Mouse (Mus musculus) kidney, postnatal 4 days (tissue): ENCODE measurements around the gene Fam207a.

ENCODE experiments used
- DNase-seq, 2 experiments: peaks; one replicate each; pipeline ENCODE4 v3.0.0; 2021; ENCODE audit warnings: mixed read lengths in 2 of 2

Fam207a gene

GRCm38 (mm10) chr10:77515385-77516348 lies at the start of gene Fam207a:
Gene Fam207a, minus strand, starts transcription at chr10:77515785.
- peak; percentile 94 to 97 for DNase-seq

- DNase-seq: no peak
Measured at GRCm38 (mm10) chr10:77565005-77565404, 49.4 kb upstream of the Fam207a start.

- DNase-seq: no peak
Measured at GRCm38 (mm10) chr10:77561508-77561907, 45.9 kb upstream of the Fam207a start.

- no peak for DNase-seq
Measured at GRCm38 (mm10) chr10:77560830-77561229, 45.2 kb upstream of the Fam207a start.

- DNase-seq: no peak
Measured at GRCm38 (mm10) chr10:77560090-77560489, 44.5 kb upstream of the Fam207a start.

- DNase-seq: peak in 1 of 2 experiments; percentile 19
Measured at GRCm38 (mm10) chr10:77557641-77558040, 42.1 kb upstream of the Fam207a start.

GRCm38 (mm10) chr10:77556631-77557030 lies 41.0 kb upstream of the Fam207a start:
- DNase-seq: no peak

GRCm38 (mm10) chr10:77554918-77555317 lies 39.3 kb upstream of the Fam207a start:
- no peak for DNase-seq

GRCm38 (mm10) chr10:77553285-77553684 lies 37.7 kb upstream of the Fam207a start:
- DNase-seq: no peak

GRCm38 (mm10) chr10:77552162-77552561 lies 36.6 kb upstream of the Fam207a start:
- no peak for DNase-seq

GRCm38 (mm10) chr10:77550874-77551273 lies 35.3 kb upstream of the Fam207a start:
- DNase-seq: no peak

- no peak for DNase-seq
Measured at GRCm38 (mm10) chr10:77548576-77548975, 33.0 kb upstream of the Fam207a start.

- DNase-seq: no peak
Measured at GRCm38 (mm10) chr10:77544916-77545315, 29.3 kb upstream of the Fam207a start.

GRCm38 (mm10) chr10:77543226-77543625 lies 27.6 kb upstream of the Fam207a start:
- DNase-seq: peak; percentile 30 to 48

GRCm38 (mm10) chr10:77541864-77542666 lies 26.5 kb upstream of the Fam207a start:
- no peak for DNase-seq

GRCm38 (mm10) chr10:77540576-77541102 lies 25.1 kb upstream of the Fam207a start:
- DNase-seq: no peak

- no peak for DNase-seq
Measured at GRCm38 (mm10) chr10:77539320-77539945, 23.8 kb upstream of the Fam207a start.

- DNase-seq: no peak
Measured at GRCm38 (mm10) chr10:77537215-77538209, 21.9 kb upstream of the Fam207a start.

GRCm38 (mm10) chr10:77536727-77537126 lies 21.1 kb upstream of the Fam207a start:
- no peak for DNase-seq

GRCm38 (mm10) chr10:77532020-77532413 lies 16.4 kb upstream of the Fam207a start:
- no peak for DNase-seq
